Mouse (Mus musculus) hindbrain, embryonic 14.5 days (tissue): ENCODE data around the gene C1ra. TPM values are rescaled to one million over a fixed set of nuclear protein-coding genes. Genes with fewer than 3 reads are reported as not detected.
"Not testable (repeated sequence)": the region's sequence is repeated elsewhere in the genome, so short reads cannot be mapped to it uniquely, and the experiment has no call there.

ENCODE experiments used
- ATAC-seq: fragments of 200-750 bp; cut with Nextera tagmentation; 2 replicates; pipeline ENCODE4 v1.8.0; 2017; ENCODE audit warnings: moderate number of reproducible peaks, mild to moderate bottlenecking, moderate TSS enrichment, moderate library complexity; ENCODE audit not compliant: low FRiP score
- DNase-seq: peaks from one replicate; pipeline ENCODE4 v3.0.0-alpha.2; 2015; ENCODE audit warnings: low spot score
- H3K27ac ChIP-seq: fragments of 300-500 bp; sonication (generic); 2 replicates; pipeline ENCODE4 v1.5.1; 2014; ENCODE audit warnings: mild to moderate bottlenecking, moderate library complexity
- H3K27me3 ChIP-seq: fragments of 300-500 bp; sonication (generic); 2 replicates; pipeline ENCODE4 v1.6.1; 2014; ENCODE audit warnings: mild to moderate bottlenecking, low read length, mixed read lengths; ENCODE audit not compliant: control insufficient read depth, insufficient read depth
- H3K36me3 ChIP-seq: fragments of 300-500 bp; sonication (generic); replicated peaks from 2 replicates; pipeline ENCODE4 v1.6.1; 2014; ENCODE audit not compliant: control insufficient read depth, insufficient read depth
- H3K4me1 ChIP-seq: fragments of 300-500 bp; sonication (generic); replicated peaks from 2 replicates; pipeline ENCODE4 v1.6.1; 2014; ENCODE audit warnings: antibody characterized with exemption, low read length, mixed read lengths; ENCODE audit not compliant: control insufficient read depth, insufficient read depth
- H3K4me2 ChIP-seq: fragments of 300-500 bp; sonication (generic); replicated peaks from 2 replicates; pipeline ENCODE4 v1.6.1; 2014; ENCODE audit warnings: mild to moderate bottlenecking, moderate library complexity
- H3K4me3 ChIP-seq: fragments of 300-500 bp; sonication (generic); replicated peaks from 2 replicates; pipeline ENCODE4 v1.5.1; 2014; ENCODE audit warnings: mild to moderate bottlenecking, low read length
- H3K9ac ChIP-seq: fragments of 300-500 bp; sonication (generic); 2 replicates; pipeline ENCODE4 v1.6.1; 2014
- H3K9me3 ChIP-seq: fragments of 300-500 bp; sonication (generic); 2 replicates; pipeline ENCODE4 v1.6.1; 2016; ENCODE audit warnings: low read length; ENCODE audit not compliant: control insufficient read depth
- WGBS: fragments of 180-500 bp; shearing (Covaris S2); extraction: QIAGEN DNeasy Blood & Tissue Kit; methylation state at CpG from one replicate; pipeline ENCODE4 v1.1.7; 2014; 5-methylcytosine and 5-hydroxymethylcytosine counted together
- polyA plus RNA-seq: library from polyadenylated mRNA; unstranded; fragments of >200 nt; fragmentation: Nextera tagmentation; extraction: Ambion mirVana; gene quantifications from 2 replicates; pipeline ENCODE4 v1.2.1, GENCODE M21; 2014

C1ra gene
- polyA plus RNA-seq: 0.20 and 0.26 TPM in 2 replicates

- Histone ChIP-seq H3K9me3 (no peaks in the 10 kb centered on the region), H3K36me3 (no peaks in the 10 kb centered on the region), H3K4me2 (peak within 1 kb of the TSS; percentile 36), H3K27me3 (no peaks in the 10 kb centered on the region), H3K4me3 (no peak within 1 kb of the TSS), H3K9ac (no peak within 1 kb of the TSS), H3K27ac (no peak within 1 kb of the TSS), H3K4me1 (no peaks in the 10 kb centered on the region)
- DNase-seq (peak; percentile 61), ATAC-seq (no peak)
- WGBS: 14% methylated on average over 6 of the region's 6 CpGs
These were observed at the start of gene C1ra for GRCm38 (mm10) chr6:124512355-124512836. C1ra (plus strand) TSS chr6:124512405.

- DNase-seq: peak; percentile 52
- Histone ChIP-seq H3K9me3 (no peaks in the 10 kb centered on the region), H3K4me3 (peak overlapping the region; percentile 70), H3K36me3 (peaks cover 26% of the 10 kb centered on the region), H3K27me3 (no peaks in the 10 kb centered on the region), H3K9ac (peak overlapping the region; percentile 90), H3K4me1 (peaks cover 24% of the 10 kb centered on the region), H3K4me2 (peak overlapping the region; percentile 76), H3K27ac (peak overlapping the region; percentile 92)
- ATAC-seq: peak; percentile 38
- WGBS: 14% methylated on average over 8 of the region's 8 CpGs
These were observed 48.3 kb upstream of the C1ra start for GRCm38 (mm10) chr6:124463881-124464291.

- peak; percentile 97 for ATAC-seq
- H3K4me1 ChIP-seq: peaks cover 24% of the 10 kb centered on the region
- peak within 1 kb of the TSS; percentile 92 for H3K27ac ChIP-seq
- H3K9me3 ChIP-seq: no peaks in the 10 kb centered on the region
- H3K27me3 ChIP-seq: no peaks in the 10 kb centered on the region
- peak within 1 kb of the TSS; percentile 70 for H3K4me3 ChIP-seq
- 5% methylated on average over 27 of the region's 27 CpGs for WGBS
- peak; percentile 94 for DNase-seq
- H3K9ac ChIP-seq: peak within 1 kb of the TSS; percentile 90
- H3K36me3 ChIP-seq: peaks cover 19% of the 10 kb centered on the region
- peak within 1 kb of the TSS; percentile 76 for H3K4me2 ChIP-seq
These were observed 47.6 kb upstream of the C1ra start, which contains the start of gene Clstn3 for GRCm38 (mm10) chr6:124464305-124465271. Clstn3 (minus strand) TSS chr6:124464794.

GRCm38 (mm10) chr6:124465299-124465698 lies 46.9 kb upstream of the C1ra start:
- Histone ChIP-seq H3K4me1 (peaks cover 24% of the 10 kb centered on the region), H3K9me3 (no peaks in the 10 kb centered on the region), H3K27ac (peak overlapping the region; percentile 92), H3K36me3 (peaks cover 11% of the 10 kb centered on the region), H3K27me3 (no peaks in the 10 kb centered on the region), H3K4me2 (peak overlapping the region; percentile 76), H3K4me3 (peak overlapping the region; percentile 70), H3K9ac (peak overlapping the region; percentile 90)
- no peak for ATAC-seq
- DNase-seq: no peak
- WGBS: 38% methylated on average over 6 of the region's 6 CpGs

- Histone ChIP-seq H3K9me3 (no peaks in the 10 kb centered on the region), H3K27ac (no peak overlapping the region), H3K9ac (peak overlapping the region; percentile 90), H3K4me3 (no peak overlapping the region), H3K36me3 (peaks cover 7% of the 10 kb centered on the region), H3K4me2 (peak overlapping the region; percentile 76), H3K27me3 (no peaks in the 10 kb centered on the region), H3K4me1 (peaks cover 24% of the 10 kb centered on the region)
- DNase-seq (no peak), ATAC-seq (no peak)
- WGBS: 68% methylated on average over 6 of the region's 6 CpGs
These were observed 46.5 kb upstream of the C1ra start for GRCm38 (mm10) chr6:124465729-124466128.

GRCm38 (mm10) chr6:124471121-124471520 lies 41.1 kb upstream of the C1ra start:
- Histone ChIP-seq H3K4me2 (no peak overlapping the region), H3K9me3 (no peaks in the 10 kb centered on the region), H3K27me3 (no peaks in the 10 kb centered on the region), H3K27ac (no peak overlapping the region), H3K9ac (no peak overlapping the region), H3K36me3 (no peaks in the 10 kb centered on the region), H3K4me3 (no peak overlapping the region), H3K4me1 (no peaks in the 10 kb centered on the region)
- 92% methylated on average over 3 of the region's 3 CpGs for WGBS
- ATAC-seq (no peak), DNase-seq (no peak)

GRCm38 (mm10) chr6:124471783-124472638 lies 40.2 kb upstream of the C1ra start:
- H3K36me3 ChIP-seq, H3K9me3 ChIP-seq, H3K27me3 ChIP-seq, ATAC-seq, DNase-seq, H3K4me2 ChIP-seq, H3K4me3 ChIP-seq, H3K27ac ChIP-seq, H3K9ac ChIP-seq, H3K4me1 ChIP-seq: not testable (repeated sequence)
- WGBS: 86% methylated on average over 6 of the region's 6 CpGs

- no peak for DNase-seq
- Histone ChIP-seq H3K9me3 (no peaks in the 10 kb centered on the region), H3K36me3 (no peaks in the 10 kb centered on the region), H3K4me2 (no peak overlapping the region), H3K27me3 (no peaks in the 10 kb centered on the region), H3K27ac (no peak overlapping the region), H3K9ac (no peak overlapping the region), H3K4me3 (no peak overlapping the region), H3K4me1 (no peaks in the 10 kb centered on the region)
- ATAC-seq: no peak
- WGBS: 34% methylated on average over 6 of the region's 6 CpGs
These were observed 39.4 kb upstream of the C1ra start for GRCm38 (mm10) chr6:124472801-124473200.

- Histone ChIP-seq H3K36me3 (no peaks in the 10 kb centered on the region), H3K9ac (no peak overlapping the region), H3K4me1 (no peaks in the 10 kb centered on the region), H3K4me2 (no peak overlapping the region), H3K4me3 (no peak overlapping the region), H3K27ac (no peak overlapping the region), H3K9me3 (no peaks in the 10 kb centered on the region), H3K27me3 (no peaks in the 10 kb centered on the region)
- DNase-seq (no peak), ATAC-seq (no peak)
- 88% methylated on average over 11 of the region's 11 CpGs for whole genome bisulfite sequencing
These were observed 37.6 kb upstream of the C1ra start for GRCm38 (mm10) chr6:124474621-124475020.
